Mouse (Mus musculus) forebrain, postnatal 0 days (tissue): ENCODE measurements around the gene Prdm4. TPM values are rescaled to one million over a fixed set of nuclear protein-coding genes. Genes with fewer than 3 reads are reported as not detected.

Experiments used
- ATAC-seq: fragments of 200-750 bp; cut with Nextera tagmentation; 2 replicates; pipeline ENCODE4 v1.8.0; 2017; ENCODE audit warnings: mild to moderate bottlenecking, moderate library complexity
- DNase-seq: peaks from one replicate; pipeline ENCODE4 v3.0.0-alpha.2; 2015
- H3K27ac ChIP-seq: fragments of 300-500 bp; sonication (generic); 2 replicates; pipeline ENCODE4 v1.5.1; 2014; ENCODE audit warnings: low read depth, mild to moderate bottlenecking, antibody characterized with exemption, low read length, moderate library complexity, mixed read lengths
- H3K27me3 ChIP-seq: fragments of 300-500 bp; sonication (generic); 2 replicates; pipeline ENCODE4 v1.6.1; 2014; ENCODE audit warnings: mild to moderate bottlenecking, low read length, mixed read lengths; ENCODE audit not compliant: insufficient read depth
- H3K36me3 ChIP-seq: fragments of 300-500 bp; sonication (generic); 2 replicates; pipeline ENCODE4 v1.6.1; 2014; ENCODE audit warnings: mild to moderate bottlenecking, moderate library complexity; ENCODE audit not compliant: insufficient read depth
- H3K4me1 ChIP-seq: fragments of 300-500 bp; sonication (generic); 2 replicates; pipeline ENCODE4 v1.6.1; 2014; ENCODE audit warnings: antibody characterized with exemption; ENCODE audit not compliant: insufficient read depth
- H3K4me2 ChIP-seq: fragments of 300-500 bp; sonication (generic); 2 replicates; pipeline ENCODE4 v1.6.1; 2014; ENCODE audit warnings: low read depth, mild to moderate bottlenecking, moderate library complexity
- H3K4me3 ChIP-seq: fragments of 300-500 bp; sonication (generic); 2 replicates; pipeline ENCODE4 v1.5.1; 2014; ENCODE audit warnings: low read depth, low read length, mixed read lengths
- H3K9ac ChIP-seq: fragments of 300-500 bp; sonication (generic); 2 replicates; pipeline ENCODE4 v1.6.1; 2014; ENCODE audit warnings: mild to moderate bottlenecking
- H3K9me3 ChIP-seq: fragments of 300-500 bp; sonication (generic); 2 replicates; pipeline ENCODE4 v1.6.1; 2016; ENCODE audit warnings: low read length
- CTCF ChIP-seq: sonication (generic); IDR thresholded peaks from 2 replicates; pipeline ENCODE4 v1.5.1; 2016; ENCODE audit warnings: antibody characterized with exemption, control low read depth, low read depth
- WGBS: fragments of 180-500 bp; shearing (Covaris S2); extraction: QIAGEN DNeasy Blood & Tissue Kit; methylation state at CpG from one replicate; pipeline ENCODE4 v1.1.7; 2014; 5-methylcytosine and 5-hydroxymethylcytosine counted together
- polyA plus RNA-seq: library from polyadenylated mRNA; unstranded; fragments of >200 nt; fragmentation: Nextera tagmentation; extraction: Ambion mirVana; gene quantifications from 2 replicates; pipeline ENCODE4 v1.2.1, GENCODE M21; 2015
- total RNA-seq: library from RNA; depleted of rRNA; stranded (reverse); fragments of >200 nt; gene quantifications from 2 replicates; pipeline ENCODE4 v1.2.3, GENCODE M21; 2014

Prdm4 gene
- total and polyA plus RNA-seq, 2 experiments from 2014 or later = 14.6 to 65.0 TPM

- H3K27me3 ChIP-seq = no peaks in the 10 kb centered on the region
- WGBS = 1% methylated on average over 63 of the region's 63 CpGs
- no peaks in the 10 kb centered on the region for H3K36me3 ChIP-seq
- peak overlapping the region; percentile 85 for H3K4me2 ChIP-seq
- H3K4me1 ChIP-seq = peaks cover 15% of the 10 kb centered on the region; the same call in 1 of the 2 replicates
- H3K27ac ChIP-seq = no peak overlapping the region
- DNase-seq (peak; percentile 88), ATAC-seq (peak; percentile 94)
- peak overlapping the region; percentile 53 for H3K4me3 ChIP-seq
- peak overlapping the region; percentile 62 for H3K9ac ChIP-seq
- H3K9me3 ChIP-seq = no peaks in the 10 kb centered on the region
- TF ChIP-seq CTCF = peak; percentile 80
Measured at GRCm38 (mm10) chr10:85928499-85929207, 11.7 kb upstream of the Prdm4 start.

DNA sequence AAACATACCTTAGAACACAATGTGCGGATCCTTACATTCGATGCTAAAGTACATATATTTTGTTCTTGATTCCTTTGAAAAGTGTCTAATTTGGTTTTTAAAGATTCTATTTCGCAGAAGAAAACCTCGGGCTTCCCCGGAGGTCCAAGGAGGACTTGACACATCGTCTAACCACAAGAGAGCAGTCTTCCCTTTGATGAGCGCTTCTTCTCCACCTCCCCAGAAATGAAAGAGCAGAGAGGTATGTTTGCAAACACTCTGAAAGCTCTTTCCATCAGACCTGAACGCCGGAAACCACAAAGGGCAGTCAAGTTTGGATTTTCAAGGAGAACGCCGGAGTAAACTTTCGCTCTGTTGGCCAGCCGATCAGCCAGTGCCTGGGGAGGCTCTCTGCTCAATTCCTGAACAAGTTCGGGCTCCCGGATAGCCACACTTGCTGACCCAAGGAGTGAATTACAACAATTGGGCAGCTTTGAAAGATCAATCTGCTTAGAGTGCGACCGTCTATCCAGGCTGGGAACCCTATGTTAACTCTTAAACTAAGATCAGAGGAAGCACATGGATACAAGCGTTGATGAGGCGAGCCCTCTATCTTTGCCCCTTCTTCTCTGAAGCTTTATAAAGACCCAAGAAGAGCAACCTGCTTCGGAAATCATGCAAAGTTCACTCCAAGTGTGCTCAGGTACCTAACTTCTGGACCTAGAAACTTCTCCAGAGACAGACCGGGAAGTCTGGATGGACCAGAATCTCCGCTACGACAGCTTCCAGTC is 10.9 kb upstream of the Prdm4 start, which contains the start of gene Ascl4:
Gene Ascl4, plus strand, starts transcription at position 6 of the 770 bp plus-strand sequence.
- TF ChIP-seq CTCF = peak; percentile 22; the same call in 1 of the 2 replicates
- peak within 1 kb of the TSS; percentile 62 for H3K9ac ChIP-seq
- H3K36me3 ChIP-seq = no peaks in the 10 kb centered on the region
- H3K9me3 ChIP-seq = no peaks in the 10 kb centered on the region
- H3K27me3 ChIP-seq = no peaks in the 10 kb centered on the region
- WGBS = 1% methylated on average over 23 of the region's 23 CpGs
- H3K4me1 ChIP-seq = peaks cover 15% of the 10 kb centered on the region; the same call in 1 of the 2 replicates
- peak within 1 kb of the TSS; percentile 85 for H3K4me2 ChIP-seq
- ATAC-seq = no peak
- no peak within 1 kb of the TSS for H3K27ac ChIP-seq
- H3K4me3 ChIP-seq = peak within 1 kb of the TSS; percentile 53
- peak; percentile 4 for DNase-seq

GRCm38 (mm10) chr10:85879886-85880486 is 37.0 kb downstream of the Prdm4 start:
- Histone ChIP-seq H3K4me1 (no peaks in the 10 kb centered on the region), H3K27me3 (no peaks in the 10 kb centered on the region), H3K27ac (no peak overlapping the region), H3K4me3 (no peak overlapping the region), H3K9ac (no peak overlapping the region), H3K36me3 (peaks cover 82% of the 10 kb centered on the region), H3K4me2 (no peak overlapping the region), H3K9me3 (no peaks in the 10 kb centered on the region)
- no peak for TF ChIP-seq CTCF
- 93% methylated on average over 8 of the region's 8 CpGs for WGBS
- DNase-seq = no peak
- no peak for ATAC-seq

DNA sequence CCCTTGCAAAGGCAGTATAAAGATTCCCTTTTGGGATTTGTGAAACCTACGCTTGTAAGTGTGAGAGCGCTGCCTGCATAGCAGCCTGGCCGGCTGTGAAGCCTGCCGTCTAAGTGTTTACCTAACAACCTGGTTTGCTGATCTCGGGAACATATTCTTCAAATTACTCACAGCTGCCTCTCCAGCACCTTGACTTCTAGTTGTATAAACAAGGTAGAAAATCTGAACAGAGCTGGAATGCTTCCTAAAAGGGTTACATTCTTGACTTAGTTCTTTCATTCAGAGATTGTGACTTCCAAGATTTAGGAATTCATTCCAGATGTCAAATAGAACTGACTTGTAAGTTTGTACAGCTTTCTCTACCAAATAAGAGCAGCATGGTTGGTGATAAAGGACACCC is 41.1 kb downstream of the Prdm4 start:
- Histone ChIP-seq H3K27ac (no peak overlapping the region), H3K4me2 (no peak overlapping the region), H3K4me3 (no peak overlapping the region), H3K27me3 (no peaks in the 10 kb centered on the region), H3K9ac (no peak overlapping the region), H3K36me3 (peaks cover 56% of the 10 kb centered on the region), H3K4me1 (peaks cover 5% of the 10 kb centered on the region; the same call in 1 of the 2 replicates), H3K9me3 (no peaks in the 10 kb centered on the region)
- DNase-seq (no peak), ATAC-seq (no peak)
- WGBS = 95% methylated on average over 5 of the region's 5 CpGs
- no peak for TF ChIP-seq CTCF

- Histone ChIP-seq H3K9ac (no peak overlapping the region), H3K4me3 (no peak overlapping the region), H3K27ac (no peak overlapping the region), H3K27me3 (no peaks in the 10 kb centered on the region), H3K9me3 (no peaks in the 10 kb centered on the region), H3K4me2 (no peak overlapping the region), H3K36me3 (peaks cover 39% of the 10 kb centered on the region), H3K4me1 (peaks cover 5% of the 10 kb centered on the region; the same call in 1 of the 2 replicates)
- no peak for ATAC-seq
- TF ChIP-seq CTCF = no peak
- 89% methylated on average over 13 of the region's 13 CpGs for WGBS
- DNase-seq = no peak
Measured at GRCm38 (mm10) chr10:85873861-85874544, 42.9 kb downstream of the Prdm4 start.

- H3K4me1 ChIP-seq = peaks cover 5% of the 10 kb centered on the region; the same call in 1 of the 2 replicates
- ATAC-seq (peak; percentile 8; the same call in 1 of the 2 replicates), DNase-seq (no peak)
- no peak for TF ChIP-seq CTCF
- 3% methylated on average over 5 of the region's 5 CpGs for WGBS
- peak overlapping the region; percentile 81 for H3K4me3 ChIP-seq
- H3K4me2 ChIP-seq = peak overlapping the region; percentile 83
- peak overlapping the region; percentile 70 for H3K9ac ChIP-seq
- H3K27me3 ChIP-seq = no peaks in the 10 kb centered on the region
- no peaks in the 10 kb centered on the region for H3K9me3 ChIP-seq
- H3K27ac ChIP-seq = 0 out of 2 replicates have a peak overlapping the region, but pooled peaks have one; percentile 42
- H3K36me3 ChIP-seq = peaks cover 28% of the 10 kb centered on the region
Measured at GRCm38 (mm10) chr10:85872479-85872773, 44.5 kb downstream of the Prdm4 start.
